Mouse (Mus musculus) heart, postnatal 0 days (tissue): Measurements from ENCODE around the gene Pilra. TPM values are rescaled to one million over a fixed set of nuclear protein-coding genes. Genes with fewer than 3 reads are reported as not detected.

Experiments used
- ATAC-seq: fragments of 200-750 bp; cut with Nextera tagmentation; 2 replicates; pipeline ENCODE4 v1.8.0; 2017; ENCODE audit warnings: low read depth, moderate number of reproducible peaks, moderate library complexity; ENCODE audit not compliant: insufficient read depth
- DNase-seq: peaks from one replicate; pipeline ENCODE4 v3.0.0-alpha.2; 2016; ENCODE audit warnings: low spot score
- H3K27ac ChIP-seq: fragments of 300-500 bp; sonication (generic); 2 replicates; pipeline ENCODE4 v1.5.1; 2014; ENCODE audit warnings: low read depth, mild to moderate bottlenecking
- H3K27me3 ChIP-seq: fragments of 300-500 bp; sonication (generic); 2 replicates; pipeline ENCODE4 v1.6.1; 2014; ENCODE audit warnings: low read length, mixed read lengths; ENCODE audit not compliant: control insufficient read depth, insufficient read depth
- H3K36me3 ChIP-seq: fragments of 300-500 bp; sonication (generic); replicated peaks from 2 replicates; pipeline ENCODE4 v1.6.1; 2014; ENCODE audit warnings: low read length, mixed read lengths; ENCODE audit not compliant: control insufficient read depth, insufficient read depth
- H3K4me1 ChIP-seq: fragments of 300-500 bp; sonication (generic); 2 replicates; pipeline ENCODE4 v1.6.1; 2014; ENCODE audit warnings: antibody characterized with exemption; ENCODE audit not compliant: control insufficient read depth, insufficient read depth
- H3K4me2 ChIP-seq: fragments of 300-500 bp; sonication (generic); 2 replicates; pipeline ENCODE4 v1.6.1; 2014; ENCODE audit warnings: low read depth, mild to moderate bottlenecking, low read length, moderate library complexity
- H3K4me3 ChIP-seq: fragments of 300-500 bp; sonication (generic); 2 replicates; pipeline ENCODE4 v1.5.1; 2014; ENCODE audit warnings: low read depth, low read length
- H3K9ac ChIP-seq: fragments of 300-500 bp; sonication (generic); replicated peaks from 2 replicates; pipeline ENCODE4 v1.6.1; 2014; ENCODE audit warnings: low read depth, low read length, mixed read lengths
- H3K9me3 ChIP-seq: fragments of 300-500 bp; sonication (generic); replicated peaks from 2 replicates; pipeline ENCODE4 v1.6.1; 2016; ENCODE audit warnings: low read length; ENCODE audit not compliant: control insufficient read depth
- CTCF ChIP-seq: IDR thresholded peaks from 2 replicates; pipeline ENCODE4 v1.5.1; 2016; ENCODE audit warnings: antibody characterized with exemption, control low read depth, low read depth
- EP300 ChIP-seq: IDR thresholded peaks from 2 replicates; pipeline ENCODE4 v1.6.1; 2016; ENCODE audit warnings: antibody characterized with exemption, low read depth
- WGBS: fragments of 180-500 bp; shearing (Covaris S2); extraction: QIAGEN DNeasy Blood & Tissue Kit; methylation state at CpG from one replicate; pipeline ENCODE4 v1.1.7; 2014; 5-methylcytosine and 5-hydroxymethylcytosine counted together
- polyA plus RNA-seq: library from polyadenylated mRNA; unstranded; fragments of >200 nt; fragmentation: Nextera tagmentation; extraction: Ambion mirVana; gene quantifications from 2 replicates; pipeline ENCODE4 v1.2.1, GENCODE M21; 2015
- total RNA-seq: library from RNA; depleted of rRNA; stranded (reverse); fragments of >200 nt; gene quantifications from 2 replicates; pipeline ENCODE4 v1.2.3, GENCODE M21; 2014; ENCODE audit warnings: low replicate concordance

Pilra gene
- total and polyA plus RNA-seq, 2 experiments from 2014 or later, result 2.0 to 78.0 TPM

- peak overlapping the region; percentile 92 for H3K4me2 ChIP-seq
- no peaks in the 10 kb centered on the region for H3K9me3 ChIP-seq
- ATAC-seq (peak; percentile 29), DNase-seq (no peak)
- H3K9ac ChIP-seq, result peak overlapping the region; percentile 90
- no peak for TF ChIP-seq EP300
- no peak for TF ChIP-seq CTCF
- under 1% methylated on average over 56 of the region's 83 CpGs for WGBS
- H3K36me3 ChIP-seq, result peaks cover 40% of the 10 kb centered on the region
- peaks cover 30% of the 10 kb centered on the region for H3K4me1 ChIP-seq
- peak overlapping the region; percentile 88 for H3K27ac ChIP-seq
- H3K4me3 ChIP-seq, result peak overlapping the region; percentile 97
- no peaks in the 10 kb centered on the region for H3K27me3 ChIP-seq
Measured at GRCm38 (mm10) chr5:137779053-137779933, 56.8 kb downstream of the Pilra start.

GRCm38 (mm10) chr5:137778635-137779034, 57.4 kb downstream of the Pilra start, which contains the start of gene Ppp1r35:
TSS of gene Ppp1r35 (plus strand) at chr5:137778849.
- H3K4me2 ChIP-seq, result peak within 1 kb of the TSS; percentile 92
- DNase-seq (peak; percentile 93), ATAC-seq (peak; percentile 94)
- H3K9me3 ChIP-seq, result no peaks in the 10 kb centered on the region
- peak within 1 kb of the TSS; percentile 90 for H3K9ac ChIP-seq
- H3K4me1 ChIP-seq, result peaks cover 23% of the 10 kb centered on the region
- TF ChIP-seq EP300 (0 out of 2 replicates have a peak, but pooled peaks have one; percentile 44), CTCF (no peak)
- peaks cover 34% of the 10 kb centered on the region for H3K36me3 ChIP-seq
- whole genome bisulfite sequencing, result 0% methylated on average over 31 of the region's 31 CpGs
- no peaks in the 10 kb centered on the region for H3K27me3 ChIP-seq
- peak within 1 kb of the TSS; percentile 97 for H3K4me3 ChIP-seq
- H3K27ac ChIP-seq, result peak within 1 kb of the TSS; percentile 88

- no peak for DNase-seq
- TF ChIP-seq EP300, result no peak
- no peak for TF ChIP-seq CTCF
- no peak for ATAC-seq
- Histone ChIP-seq H3K9me3 (no peaks in the 10 kb centered on the region), H3K9ac (no peak overlapping the region), H3K27me3 (no peaks in the 10 kb centered on the region), H3K36me3 (peaks cover 21% of the 10 kb centered on the region), H3K4me3 (no peak overlapping the region), H3K4me2 (no peak overlapping the region), H3K4me1 (peaks cover 18% of the 10 kb centered on the region), H3K27ac (no peak overlapping the region)
- whole genome bisulfite sequencing, result 76% methylated on average over 7 of the region's 7 CpGs
Measured at GRCm38 (mm10) chr5:137777267-137777845, 58.7 kb downstream of the Pilra start.

GRCm38 (mm10) chr5:137776408-137776918, 59.6 kb downstream of the Pilra start:
- ATAC-seq (peak; percentile 42), DNase-seq (no peak)
- no peak overlapping the region for H3K4me3 ChIP-seq
- no peak overlapping the region for H3K4me2 ChIP-seq
- WGBS, result 19% methylated on average over 5 of the region's 5 CpGs
- H3K27me3 ChIP-seq, result no peaks in the 10 kb centered on the region
- TF ChIP-seq CTCF (no peak), EP300 (no peak)
- H3K36me3 ChIP-seq, result peaks cover 12% of the 10 kb centered on the region
- H3K9ac ChIP-seq, result no peak overlapping the region
- peak overlapping the region; percentile 49; the same call in 1 of the 2 replicates for H3K27ac ChIP-seq
- no peaks in the 10 kb centered on the region for H3K9me3 ChIP-seq
- H3K4me1 ChIP-seq, result peaks cover 18% of the 10 kb centered on the region

- peaks cover 5% of the 10 kb centered on the region; the same call in 1 of the 2 replicates for H3K36me3 ChIP-seq
- H3K9ac ChIP-seq, result no peak overlapping the region
Measured at GRCm38 (mm10) chr5:137775587-137776290, 60.3 kb downstream of the Pilra start.

More at GRCm38 (mm10) chr5:137775587-137776290, 60.3 kb downstream of the Pilra start:
- WGBS, result 94% methylated on average over 2 of the region's 2 CpGs
- no peaks in the 10 kb centered on the region for H3K9me3 ChIP-seq
- H3K27me3 ChIP-seq, result no peaks in the 10 kb centered on the region
- H3K4me3 ChIP-seq, result no peak overlapping the region
- peaks cover 18% of the 10 kb centered on the region for H3K4me1 ChIP-seq
- DNase-seq (no peak), ATAC-seq (no peak)
- TF ChIP-seq CTCF, result no peak
- no peak for TF ChIP-seq EP300
- peak overlapping the region; percentile 49; the same call in 1 of the 2 replicates for H3K27ac ChIP-seq
- no peak overlapping the region for H3K4me2 ChIP-seq
